Mouse (Mus musculus): Measurements from ENCODE around the gene Trim47.

The Trim47 gene

DNA sequence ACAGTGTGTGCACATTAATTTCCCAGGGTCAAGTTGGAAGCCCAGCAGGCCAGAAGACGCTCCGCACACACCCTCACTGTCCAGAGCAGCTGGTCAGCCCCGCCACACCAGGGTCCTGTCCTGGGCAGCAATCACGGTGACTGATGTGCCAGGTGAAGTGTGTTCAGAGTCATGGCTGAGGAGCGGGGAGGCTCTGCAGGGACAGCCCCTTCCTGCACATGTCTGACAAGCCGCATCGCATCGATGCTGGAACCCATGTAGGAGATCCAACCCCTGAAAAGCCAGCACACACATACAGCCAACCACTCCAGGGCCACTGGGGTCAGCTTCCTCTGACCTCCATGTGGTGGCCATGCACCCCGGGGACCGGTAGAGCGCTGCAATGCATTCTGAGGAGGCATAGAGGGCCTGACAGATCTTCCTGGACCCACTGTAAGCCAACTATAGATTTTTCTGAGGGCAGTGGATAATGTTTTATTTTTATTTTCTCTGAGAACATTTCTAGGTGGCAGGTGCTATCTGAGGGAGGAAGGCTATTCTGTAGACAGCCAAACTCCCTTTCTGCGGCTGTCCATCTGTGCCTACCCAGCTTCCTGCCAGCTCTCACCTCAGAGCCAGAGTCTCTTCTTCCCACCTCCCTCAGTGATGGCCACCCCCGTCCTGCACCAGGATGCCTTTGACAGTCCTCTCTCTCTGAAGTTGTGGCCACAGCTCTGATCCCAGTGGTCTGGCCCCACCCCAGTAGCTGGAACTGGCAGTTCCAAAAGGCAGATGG, 65.2 kb downstream of the Trim47 start:
- peak; percentile 81 for DNase-seq

DNA sequence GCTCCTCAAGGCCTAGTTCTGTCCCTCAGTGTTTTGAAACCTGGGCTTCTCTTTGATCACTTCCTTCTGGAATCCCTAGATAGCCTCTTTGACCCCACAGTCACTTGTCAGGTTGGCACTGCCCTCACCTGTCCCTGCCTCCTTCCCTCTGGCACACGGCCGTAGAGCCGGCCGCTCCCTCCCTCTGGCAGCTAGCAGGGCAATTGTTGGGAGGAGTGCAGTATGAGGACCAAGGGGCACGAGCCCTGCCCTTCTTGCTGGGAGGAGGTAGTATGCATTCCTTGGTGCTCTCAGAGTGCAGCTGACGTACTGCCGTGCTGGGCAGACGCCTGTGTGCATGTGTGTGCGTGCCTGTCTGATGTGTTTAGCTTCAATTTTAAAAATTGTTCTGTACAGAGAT, 66.4 kb downstream of the Trim47 start:
- DNase-seq = peak; percentile 56

- no peak for DNase-seq
Measured at GRCm38 (mm10) chr11:116059691-116060025, 67.4 kb downstream of the Trim47 start.

DNA sequence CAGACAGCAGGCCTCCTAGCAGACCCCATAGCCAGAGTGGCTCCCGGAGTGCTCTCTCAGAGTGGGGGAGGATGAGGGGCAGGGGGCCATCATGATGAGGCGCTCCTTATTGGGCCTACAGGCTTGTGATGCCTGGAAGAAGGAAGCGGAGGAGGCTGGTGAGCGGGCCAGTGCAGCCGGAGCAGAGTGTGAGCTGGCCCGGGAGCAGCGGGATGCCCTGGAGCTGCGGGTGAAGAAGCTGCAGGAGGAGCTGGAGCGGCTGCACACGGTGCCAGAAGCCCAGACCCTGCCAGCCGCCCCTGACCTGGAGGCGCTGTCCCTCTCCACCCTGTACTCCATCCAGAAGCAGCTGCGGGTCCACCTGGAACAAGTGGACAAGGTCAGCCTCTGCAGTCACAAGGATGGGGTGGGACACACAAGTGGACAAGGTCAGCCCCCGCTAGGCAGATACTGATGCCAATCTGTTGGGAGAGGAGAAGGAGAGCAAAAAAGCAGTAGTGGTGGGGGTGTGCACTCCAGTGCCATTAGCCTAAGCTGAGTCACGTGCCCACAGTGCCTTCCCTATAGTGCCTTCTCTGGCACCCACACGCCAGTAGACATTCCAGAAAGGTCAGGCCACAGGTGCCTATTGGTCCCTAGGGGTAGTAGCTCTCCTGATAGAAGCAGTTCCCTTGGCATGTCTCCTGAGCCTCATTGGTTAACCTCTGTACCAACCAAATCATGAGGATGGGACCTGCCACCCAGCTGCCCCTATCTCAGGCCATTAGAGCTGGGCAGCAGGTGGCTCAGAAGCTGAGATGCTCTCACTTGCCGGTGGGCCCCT, 67.9 kb downstream of the Trim47 start:
- no peak for DNase-seq

GRCm38 (mm10) chr11:116058022-116058614, 68.9 kb downstream of the Trim47 start:
- peak; percentile 57 for DNase-seq

- no peak for DNase-seq
Measured at GRCm38 (mm10) chr11:116057237-116057881, 69.7 kb downstream of the Trim47 start.

GRCm38 (mm10) chr11:116055873-116056272, 71.1 kb downstream of the Trim47 start:
- DNase-seq = no peak
